Mouse (Mus musculus): ENCODE measurements around the gene Ifitm7.

DNA sequence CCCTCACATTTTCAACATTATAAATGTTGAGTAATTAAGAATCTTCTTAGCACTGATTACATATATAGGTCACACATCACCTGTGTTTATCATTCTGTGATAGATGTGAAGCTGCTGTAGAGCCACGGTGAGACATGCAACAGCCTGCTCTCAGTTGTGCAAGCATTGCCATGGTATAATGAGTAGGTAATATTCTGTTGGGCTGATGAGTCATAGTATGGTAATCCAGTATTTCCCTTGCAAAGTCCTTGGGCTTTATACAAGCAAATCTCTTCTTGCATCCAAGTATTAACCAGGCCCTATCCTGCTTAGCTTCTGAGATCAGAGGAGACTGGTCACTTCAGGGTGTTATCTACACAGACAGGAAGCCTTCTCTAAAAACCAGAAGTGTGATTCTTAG is 17.6 kb downstream of the Ifitm7 start:
- TF ChIP-seq CTCF (IDR thresholded peaks at IDR 0.05; ENCODE audit: low read depth) = no peak
- TF ChIP-seq EP300 (IDR thresholded peaks at IDR 0.05; ENCODE audit: low read depth) = no peak
